Mouse (Mus musculus) embryo, embryonic 10.5 days (tissue): Measurements from ENCODE around the gene Slc23a2.

Source experiments
- DNase-seq: peaks from one replicate; pipeline ENCODE4 v3.0.0-alpha.2; 2015; ENCODE audit warnings: low spot score

Slc23a2 gene

GRCm38 (mm10) chr2:132019372-132019811 is 125.5 kb downstream of the Slc23a2 start:
- no peak for DNase-seq

- DNase-seq = no peak
Observed at GRCm38 (mm10) chr2:132018156-132018555, 126.8 kb downstream of the Slc23a2 start.

- peak; percentile 49 for DNase-seq
Observed at GRCm38 (mm10) chr2:132017611-132018010, 127.3 kb downstream of the Slc23a2 start.

- DNase-seq = no peak
Observed at GRCm38 (mm10) chr2:132016034-132016433, 128.9 kb downstream of the Slc23a2 start.

- DNase-seq = no peak
Observed at GRCm38 (mm10) chr2:132013152-132013551, 131.8 kb downstream of the Slc23a2 start.

- no peak for DNase-seq
Observed at GRCm38 (mm10) chr2:132010781-132011180, 134.1 kb downstream of the Slc23a2 start.

- DNase-seq = no peak
Observed at GRCm38 (mm10) chr2:132008186-132008585, 136.7 kb downstream of the Slc23a2 start.

- no peak for DNase-seq
Observed at GRCm38 (mm10) chr2:132007475-132007819, 137.5 kb downstream of the Slc23a2 start.

- no peak for DNase-seq
Observed at GRCm38 (mm10) chr2:132006561-132007474, 138.1 kb downstream of the Slc23a2 start.

- no peak for DNase-seq
Observed at GRCm38 (mm10) chr2:132005445-132005844, 139.5 kb downstream of the Slc23a2 start.

GRCm38 (mm10) chr2:132004495-132005136 is 140.3 kb downstream of the Slc23a2 start:
- DNase-seq = no peak

- no peak for DNase-seq
Observed at GRCm38 (mm10) chr2:132003916-132004315, 141.0 kb downstream of the Slc23a2 start.
